Mouse (Mus musculus): Measurements from ENCODE around the gene Sall4. TPM values are rescaled to one million over a fixed set of nuclear protein-coding genes. Genes with fewer than 3 reads are reported as not detected.

Sall4 gene
- total and polyA plus RNA-seq, 3 experiments = not detected

- no peak overlapping the region for H3K9ac ChIP-seq (ENCODE audit: control insufficient read depth, low read depth, low read length, poor library complexity, severe bottlenecking)
- H3K27me3 ChIP-seq (ENCODE audit: control insufficient read depth in 1 of 2, insufficient read depth in 2 of 2, low read length in 2 of 2) = no peaks in the 10 kb centered on the region
- no peak overlapping the region for H3K27ac ChIP-seq (ENCODE audit: control insufficient read depth, low read depth, low read length)
- no peak for DNase-seq (ENCODE audit: low read depth, low spot score)
- TF ChIP-seq MAZ (IDR thresholded peaks at IDR 0.05; ENCODE audit: low read depth, low read length) (no peak), CTCF (IDR thresholded peaks at IDR 0.05 in 2 of 3, conservative IDR thresholded peaks at IDR 0.05 in 1 of 3; ENCODE audit: control insufficient read depth in 1 of 3, insufficient read depth in 1 of 3, low read depth in 2 of 3, low read length in 3 of 3, poor library complexity in 1 of 3, severe bottlenecking in 1 of 3) (no peak), SIN3A (IDR thresholded peaks at IDR 0.05; ENCODE audit: low read length) (no peak), SMC3 (IDR thresholded peaks at IDR 0.05; ENCODE audit: low read depth, low read length) (no peak), TBP (IDR thresholded peaks at IDR 0.05; ENCODE audit: low read depth, low read length) (no peak), MEF2A (IDR thresholded peaks at IDR 0.05; ENCODE audit: extremely low read depth, insufficient replicate concordance, low read depth, low read length, poor library complexity, severe bottlenecking) (no peak), USF1 (IDR thresholded peaks at IDR 0.05; ENCODE audit: low read depth, low read length) (no peak), UBTF (IDR thresholded peaks at IDR 0.05; ENCODE audit: borderline replicate concordance, insufficient read depth, low read depth, low read length) (no peak)
- H3K9me3 ChIP-seq (replicated peaks; ENCODE audit: insufficient read depth, low read length) = no peaks in the 10 kb centered on the region
- H3K4me1 ChIP-seq (ENCODE audit: control insufficient read depth in 1 of 2, insufficient read depth in 2 of 2, low read length in 2 of 2) = no peaks in the 10 kb centered on the region
- no peak overlapping the region for H3K4me3 ChIP-seq (ENCODE audit: control insufficient read depth in 1 of 2, insufficient read depth in 1 of 2, low read depth in 2 of 2, low read length in 2 of 2)
- no peaks in the 10 kb centered on the region for H3K36me3 ChIP-seq (ENCODE audit: control insufficient read depth in 1 of 2, insufficient read depth in 2 of 2, low read length in 2 of 2)
- H3K79me2 ChIP-seq (ENCODE audit: control insufficient read depth, insufficient read depth, low read length, poor library complexity) = no peaks in the 10 kb centered on the region
These were observed 1.8 kb downstream of the Sall4 start for GRCm38 (mm10) chr2:168765696-168766537.

GRCm38 (mm10) chr2:168765065-168765681, 2.6 kb downstream of the Sall4 start:
- Histone ChIP-seq H3K27ac (ENCODE audit: control insufficient read depth, low read depth, low read length) (no peak overlapping the region), H3K4me3 (ENCODE audit: control insufficient read depth in 1 of 2, insufficient read depth in 1 of 2, low read depth in 2 of 2, low read length in 2 of 2) (no peak overlapping the region), H3K9me3 (replicated peaks; ENCODE audit: insufficient read depth, low read length) (no peaks in the 10 kb centered on the region), H3K36me3 (ENCODE audit: control insufficient read depth in 1 of 2, insufficient read depth in 2 of 2, low read length in 2 of 2) (no peaks in the 10 kb centered on the region), H3K79me2 (ENCODE audit: control insufficient read depth, insufficient read depth, low read length, poor library complexity) (no peaks in the 10 kb centered on the region), H3K9ac (ENCODE audit: control insufficient read depth, low read depth, low read length, poor library complexity, severe bottlenecking) (no peak overlapping the region), H3K27me3 (ENCODE audit: control insufficient read depth in 1 of 2, insufficient read depth in 2 of 2, low read length in 2 of 2) (no peaks in the 10 kb centered on the region), H3K4me1 (ENCODE audit: control insufficient read depth in 1 of 2, insufficient read depth in 2 of 2, low read length in 2 of 2) (no peaks in the 10 kb centered on the region)
- TF ChIP-seq JUND (IDR thresholded peaks at IDR 0.05; ENCODE audit: low read depth, low read length) (no peak), ETS1 (IDR thresholded peaks at IDR 0.05; ENCODE audit: low read depth, low read length) (no peak), MAZ (IDR thresholded peaks at IDR 0.05; ENCODE audit: low read depth, low read length) (no peak), CHD1 (IDR thresholded peaks at IDR 0.05; ENCODE audit: low read depth, low read length) (no peak), GABPA (IDR thresholded peaks at IDR 0.05; ENCODE audit: low read depth, low read length) (no peak), UBTF (IDR thresholded peaks at IDR 0.05; ENCODE audit: borderline replicate concordance, insufficient read depth, low read depth, low read length) (no peak), NRF1 (IDR thresholded peaks at IDR 0.05; ENCODE audit: insufficient read depth, low read depth, low read length, poor library complexity, severe bottlenecking) (no peak), ZMIZ1 (IDR thresholded peaks at IDR 0.05; ENCODE audit: low read depth, low read length) (no peak), CTCF (IDR thresholded peaks at IDR 0.05 in 2 of 3, conservative IDR thresholded peaks at IDR 0.05 in 1 of 3; ENCODE audit: control insufficient read depth in 1 of 3, insufficient read depth in 1 of 3, low read depth in 2 of 3, low read length in 3 of 3, poor library complexity in 1 of 3, severe bottlenecking in 1 of 3) (no peak), E2F4 (IDR thresholded peaks at IDR 0.05; ENCODE audit: borderline replicate concordance, low read depth, low read length) (no peak), ZKSCAN1 (IDR thresholded peaks at IDR 0.05; ENCODE audit: low read depth, low read length) (no peak), MAX (IDR thresholded peaks at IDR 0.05; ENCODE audit: low read length) (no peak), RCOR1 (IDR thresholded peaks at IDR 0.05; ENCODE audit: low read depth, low read length) (no peak), SIN3A (IDR thresholded peaks at IDR 0.05; ENCODE audit: low read length) (no peak), NELFE (IDR thresholded peaks at IDR 0.05; ENCODE audit: low read depth, low read length) (no peak), TBP (IDR thresholded peaks at IDR 0.05; ENCODE audit: low read depth, low read length) (no peak)
- DNase-seq (ENCODE audit: low read depth, low spot score) = no peak

Data from MEL (cell line).